Mouse (Mus musculus): ENCODE data around the gene Grip1. TPM values are rescaled to one million over a fixed set of nuclear protein-coding genes. Genes with fewer than 3 reads are reported as not detected.

Gene Grip1
- total and polyA plus RNA-seq, 2 experiments: under 0.01 to 0.02 TPM

- no peak for DNase-seq (ENCODE audit: extremely low read depth, low read depth, low spot score)
- TF ChIP-seq CTCF (IDR thresholded peaks at IDR 0.05; ENCODE audit: low read depth, low read length): no peak
- no peak for TF ChIP-seq POLR2A (IDR thresholded peaks at IDR 0.05; ENCODE audit: extremely low read depth, insufficient read depth, low read length)
- no peaks in the 10 kb centered on the region for H3K27me3 ChIP-seq (ENCODE audit: control insufficient read depth, insufficient read depth, low read length)
- H3K4me3 ChIP-seq (ENCODE audit: insufficient read depth, low read depth, low read length): no peak overlapping the region
- no peaks in the 10 kb centered on the region for H3K36me3 ChIP-seq (ENCODE audit: control insufficient read depth, insufficient read depth, low read length)
- no peak overlapping the region for H3K27ac ChIP-seq (replicated peaks; ENCODE audit: insufficient read depth, low read depth, low read length)
- no peak overlapping the region for H3K9ac ChIP-seq (ENCODE audit: low read depth, low read length)
- no peaks in the 10 kb centered on the region for H3K4me1 ChIP-seq (ENCODE audit: control insufficient read depth, insufficient read depth, low read length)
- H3K79me2 ChIP-seq (ENCODE audit: control insufficient read depth, insufficient read depth, low read length): no peaks in the 10 kb centered on the region
- WGBS: 92% methylated on average over 11 of the region's 11 CpGs
These were observed 398.0 kb downstream of the Grip1 start for GRCm38 (mm10) chr10:119851594-119851993.

- WGBS: 83% methylated on average over 7 of the region's 7 CpGs
- no peak for TF ChIP-seq POLR2A (IDR thresholded peaks at IDR 0.05; ENCODE audit: extremely low read depth, insufficient read depth, low read length)
- TF ChIP-seq CTCF (IDR thresholded peaks at IDR 0.05; ENCODE audit: low read depth, low read length): no peak
- H3K27me3 ChIP-seq (ENCODE audit: control insufficient read depth, insufficient read depth, low read length): no peaks in the 10 kb centered on the region
- no peak for DNase-seq (ENCODE audit: extremely low read depth, low read depth, low spot score)
- H3K4me3 ChIP-seq (ENCODE audit: insufficient read depth, low read depth, low read length): no peak overlapping the region
- H3K79me2 ChIP-seq (ENCODE audit: control insufficient read depth, insufficient read depth, low read length): no peaks in the 10 kb centered on the region
- H3K27ac ChIP-seq (replicated peaks; ENCODE audit: insufficient read depth, low read depth, low read length): no peak overlapping the region
- no peak overlapping the region for H3K9ac ChIP-seq (ENCODE audit: low read depth, low read length)
- H3K4me1 ChIP-seq (ENCODE audit: control insufficient read depth, insufficient read depth, low read length): no peaks in the 10 kb centered on the region
- no peaks in the 10 kb centered on the region for H3K36me3 ChIP-seq (ENCODE audit: control insufficient read depth, insufficient read depth, low read length)
These were observed 399.0 kb downstream of the Grip1 start for GRCm38 (mm10) chr10:119852582-119853135.

- no peaks in the 10 kb centered on the region for H3K79me2 ChIP-seq (ENCODE audit: control insufficient read depth, insufficient read depth, low read length)
- WGBS: 74% methylated on average over 3 of the region's 3 CpGs
- H3K27me3 ChIP-seq (ENCODE audit: control insufficient read depth, insufficient read depth, low read length): no peaks in the 10 kb centered on the region
- TF ChIP-seq CTCF (IDR thresholded peaks at IDR 0.05; ENCODE audit: low read depth, low read length): no peak
- TF ChIP-seq POLR2A (IDR thresholded peaks at IDR 0.05; ENCODE audit: extremely low read depth, insufficient read depth, low read length): no peak
- H3K4me1 ChIP-seq (ENCODE audit: control insufficient read depth, insufficient read depth, low read length): no peaks in the 10 kb centered on the region
- H3K27ac ChIP-seq (replicated peaks; ENCODE audit: insufficient read depth, low read depth, low read length): no peak overlapping the region
- DNase-seq (ENCODE audit: extremely low read depth, low read depth, low spot score): no peak
- no peak overlapping the region for H3K4me3 ChIP-seq (ENCODE audit: insufficient read depth, low read depth, low read length)
- H3K9ac ChIP-seq (ENCODE audit: low read depth, low read length): no peak overlapping the region
- no peaks in the 10 kb centered on the region for H3K36me3 ChIP-seq (ENCODE audit: control insufficient read depth, insufficient read depth, low read length)
These were observed 414.1 kb downstream of the Grip1 start for GRCm38 (mm10) chr10:119867726-119868125.

- H3K4me1 ChIP-seq (ENCODE audit: control insufficient read depth, insufficient read depth, low read length): no peaks in the 10 kb centered on the region
- DNase-seq (ENCODE audit: extremely low read depth, low read depth, low spot score): no peak
- no peak overlapping the region for H3K27ac ChIP-seq (replicated peaks; ENCODE audit: insufficient read depth, low read depth, low read length)
- H3K9ac ChIP-seq (ENCODE audit: low read depth, low read length): no peak overlapping the region
- WGBS: 85% methylated on average over 11 of the region's 11 CpGs
- H3K79me2 ChIP-seq (ENCODE audit: control insufficient read depth, insufficient read depth, low read length): no peaks in the 10 kb centered on the region
- TF ChIP-seq CTCF (IDR thresholded peaks at IDR 0.05; ENCODE audit: low read depth, low read length): no peak
- no peak for TF ChIP-seq POLR2A (IDR thresholded peaks at IDR 0.05; ENCODE audit: extremely low read depth, insufficient read depth, low read length)
- no peak overlapping the region for H3K4me3 ChIP-seq (ENCODE audit: insufficient read depth, low read depth, low read length)
- H3K36me3 ChIP-seq (ENCODE audit: control insufficient read depth, insufficient read depth, low read length): no peaks in the 10 kb centered on the region
- no peaks in the 10 kb centered on the region for H3K27me3 ChIP-seq (ENCODE audit: control insufficient read depth, insufficient read depth, low read length)
These were observed 415.5 kb downstream of the Grip1 start for GRCm38 (mm10) chr10:119868995-119869579.

- no peaks in the 10 kb centered on the region for H3K4me1 ChIP-seq (ENCODE audit: control insufficient read depth, insufficient read depth, low read length)
- no peak overlapping the region for H3K4me3 ChIP-seq (ENCODE audit: insufficient read depth, low read depth, low read length)
- no peaks in the 10 kb centered on the region for H3K27me3 ChIP-seq (ENCODE audit: control insufficient read depth, insufficient read depth, low read length)
- DNase-seq (ENCODE audit: extremely low read depth, low read depth, low spot score): no peak
- TF ChIP-seq CTCF (IDR thresholded peaks at IDR 0.05; ENCODE audit: low read depth, low read length) (no peak), POLR2A (IDR thresholded peaks at IDR 0.05; ENCODE audit: extremely low read depth, insufficient read depth, low read length) (no peak)
- no peak overlapping the region for H3K9ac ChIP-seq (ENCODE audit: low read depth, low read length)
- no peak overlapping the region for H3K27ac ChIP-seq (replicated peaks; ENCODE audit: insufficient read depth, low read depth, low read length)
- WGBS: 78% methylated on average over 6 of the region's 6 CpGs
- no peaks in the 10 kb centered on the region for H3K36me3 ChIP-seq (ENCODE audit: control insufficient read depth, insufficient read depth, low read length)
- H3K79me2 ChIP-seq (ENCODE audit: control insufficient read depth, insufficient read depth, low read length): no peaks in the 10 kb centered on the region
These were observed 423.1 kb downstream of the Grip1 start for GRCm38 (mm10) chr10:119876721-119877120.

GRCm38 (mm10) chr10:119878331-119878730 lies 424.7 kb downstream of the Grip1 start:
- Histone ChIP-seq H3K9ac (ENCODE audit: low read depth, low read length) (no peak overlapping the region), H3K79me2 (ENCODE audit: control insufficient read depth, insufficient read depth, low read length) (no peaks in the 10 kb centered on the region), H3K4me1 (ENCODE audit: control insufficient read depth, insufficient read depth, low read length) (no peaks in the 10 kb centered on the region), H3K36me3 (ENCODE audit: control insufficient read depth, insufficient read depth, low read length) (no peaks in the 10 kb centered on the region), H3K4me3 (ENCODE audit: insufficient read depth, low read depth, low read length) (no peak overlapping the region), H3K27me3 (ENCODE audit: control insufficient read depth, insufficient read depth, low read length) (no peaks in the 10 kb centered on the region), H3K27ac (replicated peaks; ENCODE audit: insufficient read depth, low read depth, low read length) (no peak overlapping the region)
- TF ChIP-seq CTCF (IDR thresholded peaks at IDR 0.05; ENCODE audit: low read depth, low read length) (no peak), POLR2A (IDR thresholded peaks at IDR 0.05; ENCODE audit: extremely low read depth, insufficient read depth, low read length) (no peak)
- WGBS: 73% methylated on average over 12 of the region's 12 CpGs
- no peak for DNase-seq (ENCODE audit: extremely low read depth, low read depth, low spot score)

Measured in liver, adult 2 months (tissue).